Mouse (Mus musculus) neural tube, embryonic 14.5 days (tissue): ENCODE results near the gene Ppp2r3d. TPM values are rescaled to one million over a fixed set of nuclear protein-coding genes. Genes with fewer than 3 reads are reported as not detected.

Experiments
- ATAC-seq: fragments of 200-750 bp; cut with Nextera tagmentation; 2 replicates; pipeline ENCODE4 v1.8.0; 2017; ENCODE audit warnings: low read depth, mild to moderate bottlenecking, moderate TSS enrichment, moderate library complexity
- H3K27ac ChIP-seq: fragments of 300-500 bp; sonication (generic); 2 replicates; pipeline ENCODE4 v1.5.1; 2014; ENCODE audit warnings: low read depth, mild to moderate bottlenecking, control low read depth, low read length, moderate library complexity, mixed read lengths
- H3K27me3 ChIP-seq: fragments of 300-500 bp; sonication (generic); 2 replicates; pipeline ENCODE4 v1.6.1; 2014; ENCODE audit warnings: low read length; ENCODE audit not compliant: control insufficient read depth, insufficient read depth
- H3K36me3 ChIP-seq: fragments of 300-500 bp; sonication (generic); 2 replicates; pipeline ENCODE4 v1.6.1; 2014; ENCODE audit warnings: low read length, mixed read lengths; ENCODE audit not compliant: control insufficient read depth, insufficient read depth
- H3K4me1 ChIP-seq: fragments of 300-500 bp; sonication (generic); 2 replicates; pipeline ENCODE4 v1.6.1; 2014; ENCODE audit warnings: low read length; ENCODE audit not compliant: control insufficient read depth, insufficient read depth
- H3K4me2 ChIP-seq: fragments of 300-500 bp; sonication (generic); 2 replicates; pipeline ENCODE4 v1.6.1; 2014; ENCODE audit warnings: mild to moderate bottlenecking, low read depth, low read length, control low read depth
- H3K4me3 ChIP-seq: fragments of 300-500 bp; sonication (generic); 2 replicates; pipeline ENCODE4 v1.5.1; 2014; ENCODE audit warnings: low read depth, low read length, control low read depth, mixed read lengths
- H3K9ac ChIP-seq: fragments of 300-500 bp; sonication (generic); replicated peaks from 2 replicates; pipeline ENCODE4 v1.6.1; 2014; ENCODE audit warnings: low read depth, mild to moderate bottlenecking, control low read depth, low read length, mixed read lengths
- H3K9me3 ChIP-seq: fragments of 300-500 bp; sonication (generic); 2 replicates; pipeline ENCODE4 v1.6.1; 2016; ENCODE audit warnings: low read length; ENCODE audit not compliant: control insufficient read depth
- WGBS: fragments of 180-500 bp; shearing (Covaris S2); extraction: QIAGEN DNeasy Blood & Tissue Kit; methylation state at CpG from one replicate; pipeline ENCODE4 v1.1.7; 2014; 5-methylcytosine and 5-hydroxymethylcytosine counted together
- polyA plus RNA-seq: library from polyadenylated mRNA; unstranded; fragments of >200 nt; fragmentation: Nextera tagmentation; extraction: Ambion mirVana; gene quantifications from 2 replicates; pipeline ENCODE4 v1.2.1, GENCODE M21; 2014

Ppp2r3d gene
- polyA plus RNA-seq, 1 experiment from 2014 or later, result 137 TPM

DNA sequence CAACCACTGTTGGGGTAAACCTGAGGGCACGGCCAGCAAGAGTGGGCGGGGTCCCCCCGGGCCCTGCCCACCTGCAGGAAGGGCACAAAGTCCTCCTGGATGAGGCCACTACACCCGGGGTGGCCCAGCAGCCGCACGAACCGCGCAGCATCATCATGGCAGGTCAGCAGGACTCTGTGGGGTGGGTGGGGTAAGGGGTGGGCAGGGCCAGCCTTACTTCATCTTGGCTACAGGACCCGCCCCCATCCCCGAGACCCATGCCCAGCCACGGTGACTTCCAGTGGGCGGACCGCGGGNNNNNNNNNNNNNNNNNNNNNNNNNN, 36.0 kb downstream of the Ppp2r3d start:
- Histone ChIP-seq H3K4me3 (no peak overlapping the region), H3K9ac (no peak overlapping the region), H3K27ac (no peak overlapping the region), H3K27me3 (no peaks in the 10 kb centered on the region), H3K4me1 (no peaks in the 10 kb centered on the region), H3K9me3 (peaks cover 10% of the 10 kb centered on the region), H3K4me2 (no peak overlapping the region), H3K36me3 (peaks cover 24% of the 10 kb centered on the region)
- ATAC-seq, result peak; percentile 82
- 84% methylated on average over 12 of the region's 14 CpGs for WGBS

DNA sequence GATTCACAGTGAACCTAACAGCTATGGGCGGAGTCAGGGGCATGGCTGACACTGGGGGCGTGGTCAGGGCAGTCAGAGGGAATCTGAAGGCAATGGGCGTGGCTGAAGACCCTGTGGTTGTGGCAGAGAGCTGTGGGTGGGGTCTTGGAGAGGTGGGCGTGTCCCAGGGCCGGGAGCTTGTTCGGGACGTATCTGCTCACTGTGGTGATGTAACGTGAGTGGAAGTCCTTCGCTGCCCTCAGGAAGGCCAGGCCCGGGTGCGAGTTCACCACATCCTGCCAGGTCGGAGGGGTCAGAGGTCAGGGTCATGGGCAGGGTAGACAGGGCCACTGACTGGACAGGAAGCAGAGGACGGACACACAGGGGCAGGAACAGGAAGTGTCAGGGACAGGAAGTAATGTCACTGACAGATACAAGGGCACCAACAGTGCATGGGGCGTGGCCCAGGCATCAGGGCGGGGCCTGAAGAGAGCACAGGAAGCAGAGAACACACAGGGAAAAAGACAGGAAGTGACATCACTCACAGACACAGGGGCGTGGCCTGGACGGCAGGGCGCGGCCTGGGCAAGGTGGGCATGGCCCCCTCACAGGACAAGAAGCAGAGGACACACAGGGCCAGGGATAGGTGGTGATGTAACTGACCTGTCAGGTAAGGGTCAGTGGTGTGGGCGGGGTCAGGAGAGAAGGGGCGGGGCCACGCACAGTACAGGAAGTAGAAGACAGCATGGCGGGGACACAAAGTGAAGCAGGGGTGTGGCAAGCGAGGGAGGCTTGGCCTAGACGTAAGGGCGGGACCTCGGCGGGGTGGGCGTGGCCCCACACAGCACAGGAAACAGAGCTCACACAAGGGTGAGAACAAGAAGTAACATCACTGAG, 36.6 kb downstream of the Ppp2r3d start:
- H3K4me1 ChIP-seq, result no peaks in the 10 kb centered on the region

DNA sequence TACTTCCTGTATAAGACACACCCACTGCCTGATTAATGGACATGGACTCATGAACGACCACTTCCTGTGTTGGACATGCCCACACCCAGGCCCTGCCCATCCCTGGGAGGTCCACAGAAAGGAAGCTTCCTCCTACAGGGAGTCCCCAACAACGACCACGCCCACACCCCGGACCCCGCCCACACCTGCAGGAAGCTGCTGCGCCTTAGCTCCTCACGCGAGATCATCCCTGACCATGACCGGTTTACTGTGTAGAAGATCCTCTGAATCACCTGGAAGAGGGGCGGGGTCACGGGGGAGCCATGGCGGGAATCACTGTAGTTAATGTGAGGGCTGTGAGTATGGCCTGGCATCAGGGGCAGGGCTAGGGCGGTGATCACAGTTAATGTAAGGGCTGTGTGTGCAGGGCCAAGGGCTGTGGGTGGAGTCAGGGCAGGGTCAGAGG, 37.3 kb downstream of the Ppp2r3d start:
- no peak overlapping the region for H3K4me2 ChIP-seq

More for the DNA sequence above, 36.6 kb downstream of the Ppp2r3d start:
- Histone ChIP-seq H3K4me2 (no peak overlapping the region), H3K27ac (no peak overlapping the region), H3K36me3 (peaks cover 24% of the 10 kb centered on the region), H3K9ac (no peak overlapping the region), H3K4me3 (no peak overlapping the region), H3K27me3 (no peaks in the 10 kb centered on the region), H3K9me3 (peaks cover 10% of the 10 kb centered on the region)
- peak; percentile 84 for ATAC-seq
- 96% methylated on average over 29 of the region's 29 CpGs for WGBS

DNA sequence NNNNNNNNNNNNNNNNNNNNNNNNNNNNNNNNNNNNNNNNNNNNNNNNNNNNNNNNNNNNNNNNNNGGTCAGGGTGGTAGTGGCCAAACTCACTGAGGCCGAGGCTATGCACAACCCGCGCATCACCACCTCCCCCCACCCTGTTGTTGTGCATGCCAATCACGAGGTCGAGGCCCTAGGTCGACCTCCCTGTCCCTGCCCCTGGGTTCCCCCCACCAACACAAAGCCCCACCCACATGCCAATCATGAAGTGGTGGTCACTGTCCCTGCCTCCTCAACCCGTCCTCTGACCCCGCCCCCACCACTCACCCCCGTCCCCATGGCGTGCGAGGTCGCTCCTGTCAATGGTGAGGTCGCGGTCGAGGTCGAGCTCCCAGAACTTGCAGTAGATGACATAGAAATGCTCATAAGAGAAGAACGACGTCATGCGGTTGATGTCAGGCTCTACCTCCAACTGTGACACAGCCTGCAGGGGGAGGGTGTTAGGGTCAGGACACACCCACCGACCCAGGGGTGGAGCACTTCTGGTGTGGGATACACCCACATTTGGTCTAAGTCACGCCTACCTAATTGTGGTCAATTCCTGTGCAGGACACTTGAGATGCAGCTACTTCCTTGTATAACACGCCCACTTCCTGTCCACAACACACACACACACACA, 37.9 kb downstream of the Ppp2r3d start:
- H3K9ac ChIP-seq, result no peak overlapping the region
- H3K4me3 ChIP-seq, result no peak overlapping the region
- H3K27me3 ChIP-seq, result no peaks in the 10 kb centered on the region
- H3K9me3 ChIP-seq, result peaks cover 10% of the 10 kb centered on the region
- no peaks in the 10 kb centered on the region for H3K4me1 ChIP-seq
- 97% methylated on average over 21 of the region's 22 CpGs for WGBS
- H3K36me3 ChIP-seq, result peaks cover 24% of the 10 kb centered on the region
- ATAC-seq, result 0 out of 2 replicates have a peak, but pooled peaks have one; percentile 13
- H3K27ac ChIP-seq, result no peak overlapping the region
- H3K4me2 ChIP-seq, result no peak overlapping the region

More for the DNA sequence above, 37.3 kb downstream of the Ppp2r3d start:
- Histone ChIP-seq H3K27me3 (no peaks in the 10 kb centered on the region), H3K36me3 (peaks cover 24% of the 10 kb centered on the region), H3K9me3 (peaks cover 10% of the 10 kb centered on the region), H3K4me1 (no peaks in the 10 kb centered on the region), H3K27ac (no peak overlapping the region), H3K9ac (no peak overlapping the region), H3K4me3 (no peak overlapping the region)
- peak; percentile 75 for ATAC-seq
- 90% methylated on average over 13 of the region's 13 CpGs for WGBS

DNA sequence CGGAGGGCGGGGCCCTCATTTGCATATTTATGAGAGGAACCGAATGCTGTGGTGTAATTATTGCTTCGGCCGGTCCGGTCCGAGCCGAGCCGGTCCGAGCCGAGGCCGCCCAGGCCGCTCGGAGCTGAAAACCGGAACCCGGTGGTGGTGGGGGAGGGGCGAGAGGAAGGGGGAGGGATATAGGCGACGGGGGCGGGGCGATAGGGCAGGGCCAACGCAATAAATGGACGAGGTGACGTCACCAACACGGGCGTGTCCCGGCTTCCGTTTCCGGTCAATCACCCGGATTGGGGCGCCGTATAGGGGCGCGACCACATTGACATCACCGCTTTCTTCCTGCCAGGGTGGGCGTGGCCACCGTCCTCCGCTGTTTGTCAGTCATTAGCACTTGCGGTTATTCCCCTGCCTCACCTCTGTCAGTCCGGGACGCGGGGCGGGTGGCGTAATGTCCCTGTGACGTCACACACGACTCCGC, 51.2 kb downstream of the Ppp2r3d start:
- Histone ChIP-seq H3K36me3 (no peaks in the 10 kb centered on the region), H3K9me3 (no peaks in the 10 kb centered on the region), H3K27me3 (no peaks in the 10 kb centered on the region), H3K9ac (peak overlapping the region; percentile 78), H3K4me2 (peak overlapping the region; percentile 55), H3K4me1 (no peaks in the 10 kb centered on the region), H3K4me3 (peak overlapping the region; percentile 77), H3K27ac (peak overlapping the region; percentile 98)
- ATAC-seq, result peak; percentile 49
- under 1% methylated on average over 47 of the region's 47 CpGs for WGBS

DNA sequence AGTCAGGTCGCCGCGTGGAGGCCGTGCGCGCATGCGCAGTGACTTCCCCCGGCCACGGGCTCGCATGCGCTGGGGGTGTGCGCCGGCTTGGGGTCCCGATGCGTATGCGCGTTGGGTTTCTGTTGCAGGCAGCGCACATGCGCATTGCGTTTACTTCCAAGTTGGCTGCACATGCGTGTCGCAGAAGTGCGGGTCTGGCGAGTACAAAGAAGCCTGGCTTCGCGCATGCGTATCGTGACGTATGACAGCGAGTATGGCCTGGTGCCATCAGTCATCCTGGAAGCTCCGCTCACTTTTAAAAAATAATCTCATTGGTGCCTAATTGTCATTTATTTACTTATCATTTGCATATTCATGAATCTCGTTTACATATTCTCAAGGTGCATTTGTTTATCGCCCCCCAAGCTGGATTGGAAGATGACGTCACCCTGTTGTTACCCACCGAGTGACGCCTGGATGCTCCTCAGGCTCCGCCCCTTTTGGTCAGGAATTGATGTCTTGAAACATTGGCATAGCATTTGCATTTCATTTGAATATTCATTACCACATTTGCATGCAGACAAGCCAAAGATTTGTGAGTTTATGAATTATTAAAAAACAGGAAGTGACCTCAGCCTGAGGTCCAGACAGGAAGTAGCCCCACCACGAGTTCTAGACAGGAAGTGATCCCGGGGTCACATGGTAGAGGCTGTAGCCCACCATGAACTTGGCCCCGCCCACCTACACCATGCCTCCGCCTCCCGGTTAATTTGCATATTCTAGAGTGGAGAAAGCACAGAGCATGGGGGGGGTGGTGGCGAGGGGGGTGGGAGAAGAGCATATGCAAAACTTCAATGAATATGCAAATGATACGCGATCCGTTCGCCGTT, 51.9 kb downstream of the Ppp2r3d start:
- Histone ChIP-seq H3K27ac (peak overlapping the region; percentile 98), H3K36me3 (no peaks in the 10 kb centered on the region), H3K4me2 (peak overlapping the region; percentile 55), H3K4me1 (no peaks in the 10 kb centered on the region), H3K9me3 (no peaks in the 10 kb centered on the region), H3K4me3 (peak overlapping the region; percentile 77), H3K9ac (peak overlapping the region; percentile 87), H3K27me3 (no peaks in the 10 kb centered on the region)
- ATAC-seq, result peak; percentile 74
- WGBS, result under 1% methylated on average over 48 of the region's 48 CpGs

DNA sequence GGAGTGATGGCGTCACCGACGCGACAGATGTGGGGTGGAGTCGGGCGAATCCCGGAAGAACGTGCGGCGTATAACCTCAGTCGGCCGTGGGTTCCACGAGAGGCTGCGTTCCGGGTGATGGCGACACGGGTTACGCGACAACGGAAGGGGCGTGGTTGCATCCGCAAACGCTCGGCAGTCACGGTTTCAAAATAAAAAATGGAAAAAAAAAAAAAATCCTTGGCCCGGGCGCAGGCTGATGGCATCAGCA, 52.5 kb downstream of the Ppp2r3d start:
- H3K9ac ChIP-seq, result peak overlapping the region; percentile 87
- no peaks in the 10 kb centered on the region for H3K27me3 ChIP-seq
- H3K36me3 ChIP-seq, result no peaks in the 10 kb centered on the region
- peak overlapping the region; percentile 77 for H3K4me3 ChIP-seq
- no peaks in the 10 kb centered on the region for H3K4me1 ChIP-seq
- peak; percentile 29 for ATAC-seq
- H3K4me2 ChIP-seq, result peak overlapping the region; percentile 53; the same call in 1 of the 2 replicates
- 0% methylated on average over 27 of the region's 27 CpGs for WGBS
- no peaks in the 10 kb centered on the region for H3K9me3 ChIP-seq
- peak overlapping the region; percentile 98 for H3K27ac ChIP-seq

DNA sequence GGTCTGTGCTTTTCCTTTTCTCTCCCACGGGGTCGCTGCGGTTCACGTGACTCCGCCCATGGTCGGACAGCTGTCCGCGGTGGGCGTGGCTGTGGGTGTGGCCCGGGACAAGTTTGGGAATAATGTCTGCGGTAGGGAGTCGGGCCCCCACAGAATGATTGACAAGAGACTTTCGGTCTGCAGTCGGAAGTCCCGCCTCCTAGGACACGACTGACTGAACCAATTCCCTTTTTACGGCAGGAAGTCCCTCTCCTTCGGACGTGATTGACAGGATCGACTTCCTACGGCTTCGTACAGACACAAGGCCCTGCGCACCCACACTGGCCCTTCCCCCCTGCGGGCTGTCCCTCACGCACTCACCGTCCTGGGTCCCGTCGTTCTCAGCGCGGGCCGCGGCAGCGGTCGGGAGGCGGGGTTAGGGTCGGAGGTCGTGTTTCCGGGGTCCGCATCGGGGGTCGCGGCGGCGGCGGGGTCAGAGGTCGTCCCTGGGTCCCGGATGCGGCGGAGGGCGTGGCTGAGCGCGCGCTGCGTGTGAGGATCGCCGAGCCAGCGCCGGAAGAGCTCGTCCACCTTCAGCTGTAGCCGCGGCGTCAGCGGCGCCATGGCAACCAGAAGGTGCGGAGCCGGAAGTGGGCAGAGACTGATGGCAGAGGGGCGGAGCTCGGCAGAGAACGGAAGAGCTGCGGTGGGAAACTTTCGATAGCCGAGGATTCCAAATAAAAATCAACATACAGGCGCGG, 53.0 kb downstream of the Ppp2r3d start:
- H3K9ac ChIP-seq, result peak overlapping the region; percentile 87
- no peaks in the 10 kb centered on the region for H3K36me3 ChIP-seq
- peak overlapping the region; percentile 53 for H3K4me2 ChIP-seq
- no peaks in the 10 kb centered on the region for H3K4me1 ChIP-seq
- no peaks in the 10 kb centered on the region for H3K27me3 ChIP-seq
- H3K27ac ChIP-seq, result peak overlapping the region; percentile 98
- H3K4me3 ChIP-seq, result peak overlapping the region; percentile 77
- no peaks in the 10 kb centered on the region for H3K9me3 ChIP-seq
- WGBS, result under 1% methylated on average over 73 of the region's 74 CpGs
- ATAC-seq, result peak; percentile 79
